Mouse (Mus musculus): ENCODE data around the gene Prmt7.
"Not testable (repeated sequence)": the region's sequence is repeated elsewhere in the genome, so short reads cannot be mapped to it uniquely, and the experiment has no call there.

Prmt7 gene

DNA sequence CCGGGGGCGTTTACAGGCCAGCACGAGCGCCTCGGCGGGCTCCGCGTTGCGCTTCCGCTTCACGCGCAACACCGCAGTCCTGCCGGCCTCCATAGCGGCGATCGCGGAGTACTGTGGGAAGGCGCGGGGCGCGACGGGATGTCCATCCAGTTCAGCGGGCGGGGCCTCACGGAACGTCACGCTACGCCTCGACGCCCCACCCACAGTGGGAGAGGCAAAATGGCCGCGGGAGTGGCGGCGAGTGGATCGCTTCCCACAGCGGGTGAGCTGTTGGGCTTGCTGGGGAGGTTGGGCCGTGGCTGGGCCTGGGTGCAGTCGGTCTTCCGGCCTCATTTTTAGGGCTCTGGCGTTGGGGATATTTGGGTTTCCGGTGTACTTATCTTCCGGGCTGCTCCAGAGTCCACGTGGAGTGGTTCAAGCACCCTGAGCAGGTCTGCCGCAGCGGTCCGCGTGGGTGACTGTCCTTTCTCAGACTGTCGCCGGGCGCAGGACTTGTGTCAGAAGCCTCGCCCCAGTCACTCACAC lies at the start of gene Prmt7, which contains the start of gene Slc7a6os:
Prmt7 (plus strand) TSS at position 116 of the 525 bp plus-strand sequence.
Slc7a6os (minus strand) TSS at position 115 of the 525 bp plus-strand sequence.
- DNase-seq (ENCODE audit: low spot score): peak; percentile 96

DNA sequence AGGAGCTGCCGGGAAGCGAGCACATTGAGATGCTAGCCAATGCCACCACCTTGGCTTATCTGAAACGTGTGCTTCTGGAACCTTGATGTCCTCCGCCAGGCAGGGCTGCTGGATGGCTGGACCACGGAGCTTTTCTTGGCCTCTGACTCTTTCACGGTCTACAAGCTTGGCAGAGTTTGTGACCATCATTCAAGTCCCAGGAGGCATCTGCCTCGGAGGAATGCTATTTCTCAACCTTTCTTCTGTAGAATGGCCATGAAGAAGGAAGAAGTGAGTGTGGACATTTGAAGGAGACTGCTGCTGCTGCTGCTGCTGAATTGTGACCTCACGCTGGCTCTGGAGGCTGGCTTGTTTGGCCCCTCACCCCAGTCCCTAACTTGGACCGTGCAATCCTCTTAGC lies 47.5 kb upstream of the Prmt7 start:
- DNase-seq (ENCODE audit: low spot score): no peak

DNA sequence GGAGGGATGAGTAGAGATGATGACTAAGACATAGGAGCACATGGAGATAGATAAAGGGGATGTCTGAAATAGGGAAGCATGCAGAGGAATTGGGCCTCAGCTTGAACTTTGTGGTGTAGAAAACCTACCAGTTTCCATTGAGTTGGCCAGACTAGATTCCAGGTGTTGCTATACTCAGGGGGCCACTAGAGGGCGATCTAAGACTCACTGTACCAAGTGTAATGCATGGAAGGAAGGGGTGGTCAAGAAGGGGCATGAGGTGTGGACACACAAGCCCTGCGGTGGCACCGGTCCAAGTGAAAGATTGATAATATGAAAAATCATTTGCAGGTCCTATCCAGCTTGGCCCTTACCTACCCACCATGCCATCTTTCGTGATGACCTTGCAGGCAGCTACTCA lies 45.3 kb upstream of the Prmt7 start:
- DNase-seq (ENCODE audit: low spot score): peak; percentile 85

DNA sequence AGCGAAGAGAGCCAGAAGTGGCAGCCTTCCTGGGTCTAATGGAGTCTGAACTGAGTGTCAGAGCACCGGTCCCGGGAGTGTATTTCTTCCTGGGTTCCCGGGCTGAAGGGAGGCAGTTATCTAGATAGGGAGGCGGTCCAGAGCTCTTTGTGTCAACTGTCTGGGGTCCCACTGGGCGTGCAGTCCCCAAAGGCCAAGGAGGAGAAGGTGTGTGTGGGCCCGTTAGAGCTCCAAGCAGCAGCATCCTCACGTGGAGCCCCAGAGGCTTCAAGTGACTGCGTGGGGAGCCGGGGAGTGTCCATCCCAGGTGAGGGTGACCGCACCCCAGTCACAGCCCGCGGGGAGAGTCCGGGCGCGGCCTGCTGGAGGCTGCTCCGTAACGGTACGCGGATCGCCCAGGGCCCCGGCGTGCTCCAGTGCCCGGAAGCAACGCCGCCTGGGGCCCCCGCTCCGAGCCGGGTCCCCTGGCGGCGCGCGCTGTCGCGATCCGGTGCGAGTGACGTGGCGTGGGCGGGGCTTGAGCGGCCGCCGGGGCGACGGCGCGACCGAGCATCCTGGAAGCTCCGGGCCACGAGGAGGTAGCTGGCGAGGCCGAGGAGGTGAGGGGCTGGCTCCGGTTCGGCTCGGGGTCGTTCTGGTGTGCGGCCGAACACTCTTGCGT lies 42.2 kb upstream of the Prmt7 start, which contains the start of gene Slc7a6:
Slc7a6 (plus strand) TSS at position 502 of the 661 bp plus-strand sequence.
- peak; percentile 83 for DNase-seq (ENCODE audit: low spot score)

DNA sequence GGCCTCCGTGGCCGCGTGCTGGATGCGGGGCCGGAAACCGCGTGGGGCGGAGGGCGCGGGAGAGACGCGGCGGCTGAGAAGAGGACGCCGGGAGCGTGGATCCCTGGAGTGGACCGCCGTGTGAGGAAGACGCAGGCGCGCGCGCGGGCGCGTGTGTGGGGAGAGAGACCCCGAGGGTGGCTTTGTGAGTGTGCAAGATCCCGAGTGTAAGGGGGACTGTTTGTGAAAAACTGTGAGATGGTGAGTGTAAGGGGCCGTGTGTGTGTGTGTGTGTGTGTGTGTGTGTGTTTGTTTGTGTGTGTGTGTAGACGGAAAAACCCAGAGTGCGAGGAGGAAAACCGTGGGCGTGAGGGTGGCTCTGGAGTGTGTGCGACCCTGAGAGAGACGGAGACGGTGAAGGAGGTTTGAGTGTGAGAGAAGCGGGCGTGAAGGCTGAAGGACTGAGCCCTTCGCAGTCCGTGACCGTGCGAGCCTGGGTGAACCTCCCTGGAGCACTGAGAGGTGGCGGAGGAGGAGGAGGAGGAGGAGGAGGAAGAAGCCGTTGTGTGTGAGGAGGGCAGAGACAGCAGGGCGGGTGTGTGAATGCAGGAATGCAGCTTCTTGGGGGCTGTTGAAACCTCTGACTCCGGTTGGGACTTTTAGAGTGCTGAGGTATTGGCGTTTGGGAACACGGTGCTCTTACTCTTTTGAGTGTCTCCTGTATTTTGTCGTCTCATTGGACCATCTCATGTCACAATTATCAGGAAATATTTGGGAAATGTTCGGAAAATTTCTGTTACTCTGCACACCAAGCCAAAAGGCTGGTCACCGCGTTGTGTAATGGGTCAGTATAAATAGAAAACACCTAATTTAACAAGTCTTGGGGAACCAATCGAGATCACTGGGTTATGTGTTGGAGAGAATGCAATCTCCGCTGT lies 41.5 kb upstream of the Prmt7 start:
- peak; percentile 72 for DNase-seq (ENCODE audit: low spot score)

DNA sequence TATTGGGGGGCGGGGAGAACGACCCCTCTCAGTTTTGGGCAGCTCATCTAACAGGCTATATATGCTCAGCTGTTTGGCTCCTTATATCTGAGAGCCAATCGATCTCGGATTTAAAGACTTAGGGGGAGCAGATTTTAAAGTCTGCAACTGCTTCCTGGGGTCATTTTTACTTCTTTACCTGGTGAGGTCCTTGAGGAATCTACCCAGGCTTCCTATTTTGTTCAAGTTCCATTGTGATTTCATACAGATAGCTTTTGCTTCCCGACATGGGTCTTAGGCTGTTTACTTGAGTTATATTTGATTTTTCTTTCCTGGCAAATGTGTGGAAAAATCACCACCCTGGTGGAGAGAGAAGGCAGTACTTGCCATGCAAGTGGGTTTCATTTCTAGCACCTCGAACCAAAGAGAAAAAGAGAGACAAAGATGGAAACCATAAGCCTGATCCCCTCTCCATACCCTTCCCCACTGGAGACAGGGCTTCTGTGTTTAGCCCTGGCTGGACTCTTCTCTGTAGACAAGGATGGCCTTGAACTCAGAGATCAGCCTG lies 40.7 kb upstream of the Prmt7 start:
- peak; percentile 18 for DNase-seq (ENCODE audit: low spot score)

DNA sequence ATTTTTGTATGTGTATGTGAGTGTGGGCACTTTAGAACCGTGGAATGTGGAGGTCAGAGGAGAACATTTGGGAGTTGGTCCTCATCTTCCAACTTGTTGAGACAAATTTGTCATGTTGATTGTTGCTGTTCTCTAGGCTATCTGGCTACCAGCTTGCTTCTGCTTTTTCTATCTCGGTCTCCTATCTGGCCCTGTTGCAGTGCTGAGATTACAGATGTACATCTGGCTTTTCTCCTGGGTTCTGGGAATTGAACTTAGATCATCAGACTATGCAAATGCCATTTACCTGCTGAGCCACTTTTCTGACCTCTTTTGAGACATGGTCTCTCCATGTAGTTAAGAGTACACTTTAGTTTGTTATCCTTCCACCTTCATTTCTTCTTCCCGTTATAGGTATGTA lies 37.2 kb upstream of the Prmt7 start:
- DNase-seq (ENCODE audit: low spot score): no peak

DNA sequence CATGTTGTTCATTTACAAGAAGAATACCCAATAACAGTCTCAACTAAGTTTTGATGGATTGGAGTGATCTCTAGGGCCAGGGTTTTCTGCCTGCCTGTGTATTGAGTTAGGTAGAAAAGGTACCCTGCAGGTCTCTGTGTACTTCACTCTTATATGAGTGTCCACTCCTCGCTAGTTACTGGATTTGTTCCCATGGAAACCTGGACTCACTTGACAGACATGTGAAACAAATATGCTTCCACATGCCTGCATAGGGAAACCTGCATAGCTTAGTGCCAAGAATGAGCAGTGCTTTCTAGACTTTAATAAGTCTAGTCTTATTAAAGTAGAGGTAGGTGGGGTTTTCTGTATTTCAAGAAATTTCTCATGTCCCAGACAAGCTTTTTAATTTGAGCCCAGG lies 33.8 kb upstream of the Prmt7 start:
- no peak for DNase-seq (ENCODE audit: low spot score)

DNA sequence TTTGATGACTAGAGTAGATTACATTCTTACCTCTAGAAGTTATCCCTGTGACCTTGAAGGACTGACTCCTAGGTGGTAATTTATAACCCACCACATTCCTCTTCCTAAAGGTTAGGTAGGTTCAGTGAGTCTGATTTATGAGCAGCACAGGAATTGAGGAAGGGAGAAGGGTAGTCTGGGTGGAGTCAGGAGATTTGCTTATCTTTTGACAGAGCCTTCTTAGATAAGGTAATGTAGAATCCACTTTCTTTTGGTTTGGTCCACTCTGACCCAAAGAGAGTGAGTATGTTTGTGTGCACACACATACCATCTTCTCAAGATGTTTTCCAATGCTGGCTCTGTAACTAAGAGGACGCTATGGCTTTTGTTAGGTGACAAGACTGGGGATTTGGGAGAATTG lies 33.1 kb upstream of the Prmt7 start:
- no peak for DNase-seq (ENCODE audit: low spot score)

DNA sequence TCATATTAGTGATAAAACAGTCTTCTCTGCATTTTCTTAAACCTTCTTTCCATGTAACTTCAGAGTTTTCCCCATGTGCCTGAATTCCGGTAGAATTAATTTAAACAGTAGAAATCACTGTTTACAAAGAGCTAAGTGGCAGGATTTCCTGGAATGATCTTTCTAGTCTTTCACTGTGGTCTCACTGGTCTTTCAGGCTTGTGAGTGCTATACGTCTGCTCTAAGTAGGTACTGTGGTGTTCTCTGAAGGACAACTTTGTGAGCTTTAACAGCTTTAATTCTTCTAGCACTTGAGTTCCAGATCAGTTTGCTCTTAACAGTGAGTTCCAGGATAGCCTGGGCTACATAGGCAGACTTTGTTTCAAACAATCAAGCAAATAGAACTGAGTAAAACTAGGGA lies 32.3 kb upstream of the Prmt7 start:
- DNase-seq (ENCODE audit: low spot score): no peak

DNA sequence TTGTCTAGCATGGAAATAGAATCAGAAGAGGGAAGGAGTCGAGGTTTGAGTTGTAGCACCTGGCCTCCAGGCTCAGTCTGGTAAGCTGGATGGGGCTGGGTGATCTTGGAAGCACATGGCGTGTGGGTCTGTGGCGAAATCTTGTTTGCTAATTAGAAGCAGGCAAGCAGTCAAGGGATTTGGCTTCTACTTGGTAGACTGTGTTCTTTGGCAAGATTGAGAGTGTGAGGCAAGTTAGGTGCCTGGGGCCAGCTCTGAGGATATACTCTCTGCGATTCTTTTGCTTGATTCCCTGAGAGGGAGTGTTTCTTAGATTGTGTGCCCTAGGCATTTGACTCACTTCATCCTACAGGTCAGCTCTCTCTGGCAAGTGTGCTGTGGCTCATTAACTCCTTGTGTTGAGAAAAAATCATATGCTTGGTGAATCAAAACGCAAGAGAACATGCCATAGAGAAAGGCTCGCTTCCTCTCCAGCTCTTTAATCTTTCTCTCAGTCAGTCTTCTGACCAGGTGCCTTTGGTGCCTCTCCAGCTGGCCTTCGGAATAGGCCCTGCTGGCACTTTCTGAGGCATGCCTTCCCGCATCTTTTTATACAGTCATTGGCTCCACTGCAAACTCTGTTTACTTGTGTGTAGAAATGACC lies 25.0 kb upstream of the Prmt7 start:
- DNase-seq (ENCODE audit: low spot score): no peak

DNA sequence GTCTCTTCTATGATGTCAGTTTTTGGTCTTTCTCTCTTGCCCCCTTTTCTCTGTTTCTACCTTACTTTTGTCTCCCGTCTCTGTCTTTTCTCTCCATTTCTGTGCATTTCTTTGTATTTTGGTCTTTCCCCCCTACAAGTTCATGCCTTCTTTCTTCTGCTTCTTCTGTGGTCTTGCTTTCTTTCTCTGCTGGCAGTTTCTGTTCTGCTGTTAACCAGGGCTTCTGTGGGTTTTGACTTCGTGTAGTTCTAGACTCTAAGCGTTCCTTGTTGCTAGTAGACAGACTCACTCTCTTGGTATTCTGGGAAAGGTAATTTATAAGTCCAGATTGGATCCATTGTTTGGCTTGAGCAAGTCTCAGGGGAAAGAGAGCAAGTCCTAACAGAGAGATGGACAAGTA lies 24.3 kb upstream of the Prmt7 start:
- DNase-seq (ENCODE audit: low spot score): no peak

DNA sequence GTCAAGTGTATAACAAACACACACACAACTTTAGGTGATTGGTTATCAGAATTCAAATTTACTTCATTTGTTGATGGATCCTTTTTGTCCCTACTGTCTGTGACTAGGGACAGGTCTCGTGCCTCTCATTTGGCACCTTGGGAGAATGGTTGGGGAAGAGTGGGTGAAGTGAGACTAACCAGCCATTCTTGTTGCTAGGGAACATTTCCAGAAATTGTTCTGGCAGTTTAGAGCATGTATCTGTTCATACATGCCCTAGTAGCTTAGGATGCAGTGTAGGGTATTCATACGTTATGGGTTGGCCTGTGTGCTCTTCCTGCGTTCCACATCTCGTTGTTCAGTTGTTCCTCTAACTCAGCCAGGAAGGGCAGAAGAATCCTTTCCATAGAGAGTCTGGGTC lies 21.6 kb upstream of the Prmt7 start:
- no peak for DNase-seq (ENCODE audit: low spot score)

DNA sequence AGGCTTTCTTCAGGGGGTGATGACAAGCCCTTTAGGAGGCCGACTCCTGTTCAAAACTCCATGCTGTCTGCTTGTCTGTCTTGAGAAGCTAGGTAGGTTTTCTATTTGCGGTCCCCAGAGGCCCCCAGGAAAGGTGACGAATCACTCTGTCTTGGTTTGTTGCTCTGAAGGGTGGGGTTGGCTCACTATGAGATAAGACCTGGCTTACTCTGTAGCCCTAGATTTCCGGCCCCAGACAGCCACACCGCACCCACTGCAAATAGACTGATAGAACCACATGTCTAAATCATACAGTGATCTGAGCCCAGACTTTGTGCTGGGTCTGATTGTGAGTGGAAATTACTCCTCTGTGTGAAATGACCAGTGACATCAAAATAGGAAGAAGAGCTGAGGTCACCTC lies 19.1 kb upstream of the Prmt7 start:
- no peak for DNase-seq (ENCODE audit: low spot score)

DNA sequence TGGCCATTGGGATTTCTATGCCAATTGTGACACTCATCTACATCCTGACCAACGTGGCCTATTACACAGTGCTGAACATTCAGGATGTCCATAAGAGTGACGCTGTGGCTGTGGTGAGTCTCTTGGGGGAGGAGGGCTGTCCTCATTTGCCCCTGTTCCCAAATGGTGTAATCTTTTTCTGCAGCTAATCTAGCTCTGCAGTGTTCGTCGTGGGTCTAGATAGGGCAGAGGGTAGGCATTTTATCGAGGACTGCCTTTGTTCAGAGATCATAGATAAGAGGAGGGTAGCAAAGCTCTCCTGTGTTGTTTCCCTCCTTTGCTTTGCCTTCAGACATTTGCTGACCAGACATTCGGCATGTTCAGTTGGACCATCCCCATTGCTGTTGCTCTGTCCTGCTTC lies 17.6 kb upstream of the Prmt7 start:
- DNase-seq (ENCODE audit: low spot score): no peak

DNA sequence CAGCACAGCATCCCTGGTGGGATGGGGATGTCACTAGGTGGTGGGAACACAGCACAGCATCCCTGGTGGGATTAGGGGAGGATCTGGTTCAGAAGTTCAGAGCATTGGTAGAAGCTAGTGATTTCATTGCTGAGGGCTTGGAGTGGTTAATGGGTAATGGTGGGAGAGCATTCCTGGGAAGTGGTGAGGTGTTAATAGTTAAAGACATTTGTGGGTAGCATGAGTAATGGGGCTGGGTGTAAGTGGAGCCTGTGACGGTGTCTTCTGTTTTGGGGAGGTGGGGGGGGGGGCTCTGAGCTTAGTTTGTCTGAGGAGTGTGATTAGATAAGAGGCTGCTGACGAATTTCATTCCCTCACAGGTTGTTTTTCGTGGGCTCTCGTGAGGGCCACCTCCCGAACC lies 16.7 kb upstream of the Prmt7 start:
- DNase-seq (ENCODE audit: low spot score): no peak

DNA sequence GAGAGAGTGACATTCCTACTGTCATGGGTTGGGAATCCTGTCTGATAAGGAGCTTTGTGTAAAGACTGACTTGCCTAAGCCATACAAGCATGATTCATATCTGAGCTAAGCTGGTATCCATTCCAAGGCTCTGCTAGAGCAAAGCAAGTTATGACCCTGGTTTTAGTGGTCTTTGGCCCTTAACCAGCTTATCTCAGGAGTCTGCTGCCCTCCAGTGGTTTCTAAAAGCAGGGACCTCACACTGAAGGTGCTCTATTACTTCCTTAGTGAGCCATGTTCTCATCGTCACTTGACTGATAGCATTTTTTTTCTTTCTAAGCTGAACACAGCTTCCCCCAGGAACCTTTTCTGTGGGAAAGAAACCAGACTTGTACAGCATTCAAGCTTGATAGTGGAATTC lies 12.0 kb upstream of the Prmt7 start:
- DNase-seq (ENCODE audit: low spot score): peak; percentile 77

DNA sequence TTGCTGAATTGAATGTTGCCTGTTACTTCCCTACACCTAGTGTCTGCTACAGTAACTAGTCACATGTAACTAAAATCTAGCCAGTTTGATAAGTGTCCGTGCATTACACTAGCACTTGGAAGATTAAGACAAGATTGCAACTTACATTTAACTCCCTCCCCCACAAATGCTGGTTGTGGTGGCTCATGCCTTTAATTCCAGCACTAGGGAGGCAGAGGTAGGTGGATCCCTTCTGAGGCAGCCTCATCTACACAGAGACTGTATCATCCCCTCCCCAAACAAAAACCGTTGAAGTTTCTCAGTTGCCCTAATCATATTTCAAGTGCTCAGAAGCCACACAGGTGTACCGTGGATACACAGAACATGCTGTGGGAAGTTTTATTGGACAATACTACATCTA lies 11.1 kb upstream of the Prmt7 start:
- DNase-seq (ENCODE audit: low spot score): not testable (repeated sequence)

DNA sequence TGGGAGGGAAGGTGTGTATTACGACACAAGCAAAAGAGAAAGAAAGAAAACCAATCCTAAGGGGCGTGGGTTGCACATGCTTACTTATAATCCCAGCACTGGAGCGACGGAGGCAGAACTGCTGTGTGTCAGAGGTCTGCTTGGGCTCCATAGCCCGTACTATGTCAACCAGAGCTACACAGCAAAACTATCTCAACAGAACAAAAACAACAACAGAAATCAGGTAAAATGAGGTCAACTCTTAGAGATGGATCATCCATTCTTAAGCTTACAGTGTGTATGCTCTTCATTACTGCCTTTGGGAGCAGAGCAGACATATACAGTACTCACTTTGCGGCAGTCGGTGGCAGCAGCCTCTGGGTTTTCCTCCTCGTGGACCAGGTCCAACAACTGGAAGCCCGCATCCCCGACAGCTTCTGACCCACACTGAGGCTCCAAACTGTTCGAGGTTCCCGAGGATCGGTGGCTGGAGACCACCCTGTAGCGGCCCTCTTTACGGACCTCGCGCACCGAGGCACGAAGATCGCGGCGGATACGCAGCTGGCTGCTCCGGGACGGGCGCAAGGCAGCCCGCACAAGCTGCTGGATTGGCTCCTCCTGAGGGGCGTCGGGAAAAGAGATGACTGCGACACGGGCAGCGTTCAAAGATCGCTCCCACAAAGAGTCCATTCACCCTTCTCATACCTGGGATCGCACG lies 553 bp upstream of the Prmt7 start:
- DNase-seq (ENCODE audit: low spot score): no peak

DNA sequence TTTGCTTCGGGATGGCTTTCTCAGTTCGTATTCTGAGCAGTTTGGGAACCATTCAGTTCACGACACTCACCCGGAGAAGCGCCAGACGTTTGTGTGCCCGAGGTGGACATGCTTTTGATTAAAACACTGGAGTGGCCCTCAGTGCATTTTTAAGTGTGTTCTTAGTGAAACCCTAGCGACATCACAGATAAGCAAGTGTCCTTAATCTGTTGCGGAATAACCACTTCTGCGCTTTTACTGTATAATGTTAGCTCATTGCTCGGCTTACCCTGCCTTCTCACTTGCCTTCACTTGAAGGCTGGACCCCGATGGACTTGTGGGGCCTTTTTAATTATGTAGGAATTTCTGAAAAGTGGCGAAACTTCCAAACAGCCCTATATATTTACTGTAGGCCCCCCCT lies 685 bp downstream of the Prmt7 start:
- DNase-seq (ENCODE audit: low spot score): no peak

DNA sequence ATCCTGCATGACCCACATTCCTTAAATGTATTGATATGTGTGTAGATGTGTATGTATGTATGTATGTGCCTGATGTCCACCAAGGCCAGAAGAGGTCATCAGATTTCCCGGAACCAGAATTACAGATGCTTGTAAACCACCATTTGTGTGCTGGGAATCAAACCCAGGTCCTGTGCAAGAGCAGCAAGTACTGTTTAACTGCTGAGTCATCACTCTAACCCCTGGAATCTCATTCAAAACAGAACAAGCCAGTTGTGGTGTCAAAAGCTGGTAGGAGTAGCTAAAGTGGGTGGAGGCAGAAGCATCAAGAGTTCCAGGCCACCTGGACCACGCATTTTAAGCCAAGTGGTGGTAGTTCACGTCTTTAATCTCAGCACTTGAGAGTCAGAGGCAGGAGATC lies 3.2 kb downstream of the Prmt7 start:
- DNase-seq (ENCODE audit: low spot score): no peak

DNA sequence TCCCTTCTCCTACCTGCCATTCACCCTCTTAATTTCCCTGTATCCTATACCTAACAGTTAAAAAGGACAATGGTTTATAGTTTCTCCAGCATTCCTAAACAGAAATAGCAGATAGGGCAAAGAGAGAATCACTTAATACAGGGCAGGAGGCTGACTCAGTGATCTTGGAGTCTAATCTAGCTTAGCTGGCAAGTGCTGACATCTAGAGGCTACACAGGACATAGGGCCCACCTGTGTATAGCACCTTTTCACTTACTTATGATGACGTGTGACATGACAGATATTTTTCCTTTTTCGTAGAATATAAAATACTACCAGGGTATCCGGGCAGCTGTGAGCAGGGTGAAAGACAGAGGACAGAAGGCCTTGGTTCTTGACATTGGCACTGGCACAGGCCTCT lies 8.9 kb downstream of the Prmt7 start:
- DNase-seq (ENCODE audit: low spot score): no peak
